Mouse (Mus musculus): ENCODE results near the gene Coro1c.

- TF ChIP-seq GATA1 (IDR thresholded peaks at IDR 0.05; ENCODE audit: low read length): no peak
- TF ChIP-seq TAL1 (IDR thresholded peaks at IDR 0.05; ENCODE audit: low read length): no peak
Measured at GRCm38 (mm10) chr5:113831741-113832140, 76.8 kb downstream of the Coro1c start.
